Mouse (Mus musculus): ENCODE data around the gene Sec14l3.
"Not testable (repeated sequence)": the region's sequence is repeated elsewhere in the genome, so short reads cannot be mapped to it uniquely, and the experiment has no call there.

Sec14l3 gene

DNA sequence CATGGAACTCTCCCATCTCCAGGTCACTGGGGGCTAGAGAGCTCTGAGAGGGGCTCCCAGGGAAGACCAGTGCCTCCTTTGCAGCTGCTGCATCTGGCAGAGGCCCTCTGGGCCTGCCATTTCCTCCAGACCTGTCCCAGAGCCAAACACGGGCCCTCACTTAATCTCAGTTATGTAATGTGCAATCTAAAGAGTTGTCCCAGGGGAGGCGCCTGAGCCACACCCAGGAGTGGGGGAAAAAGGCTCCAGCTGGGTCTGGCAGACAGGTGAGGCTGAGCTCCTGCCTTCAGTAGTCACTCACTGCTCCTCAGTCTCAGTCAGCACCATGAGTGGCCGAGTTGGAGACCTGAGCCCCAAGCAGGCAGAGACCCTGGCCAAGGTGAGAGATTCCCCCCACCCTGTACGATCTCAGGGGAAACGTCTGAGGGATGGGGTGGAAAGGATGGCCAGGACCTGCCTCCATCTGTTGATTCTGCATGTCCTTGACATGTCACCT is at the start of gene Sec14l3:
Gene Sec14l3, plus strand, starts transcription at position 215 of the 496 bp plus-strand sequence.
- DNase-seq (ENCODE audit: low read depth), result no peak

DNA sequence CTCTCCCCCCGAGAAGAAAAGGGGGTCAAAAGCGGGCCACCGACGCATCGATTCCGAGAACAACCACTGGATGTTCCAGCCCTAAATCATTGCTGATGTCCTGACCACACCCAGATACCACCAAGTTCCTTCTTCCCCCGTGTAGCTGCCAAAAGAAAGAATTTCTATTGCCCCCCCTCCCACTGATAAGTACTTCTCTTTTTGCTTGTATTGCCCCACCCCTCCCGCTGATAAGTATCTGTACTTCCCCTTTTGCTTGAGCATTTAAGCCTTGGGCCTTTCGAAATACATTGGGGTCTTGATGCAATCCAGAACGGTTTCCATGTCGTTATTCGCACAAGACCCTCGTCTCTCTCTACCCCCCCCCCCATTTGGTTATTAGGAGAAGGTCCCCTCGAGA is 48.8 kb upstream of the Sec14l3 start:
- not testable (repeated sequence) for DNase-seq (ENCODE audit: low read depth)

DNA sequence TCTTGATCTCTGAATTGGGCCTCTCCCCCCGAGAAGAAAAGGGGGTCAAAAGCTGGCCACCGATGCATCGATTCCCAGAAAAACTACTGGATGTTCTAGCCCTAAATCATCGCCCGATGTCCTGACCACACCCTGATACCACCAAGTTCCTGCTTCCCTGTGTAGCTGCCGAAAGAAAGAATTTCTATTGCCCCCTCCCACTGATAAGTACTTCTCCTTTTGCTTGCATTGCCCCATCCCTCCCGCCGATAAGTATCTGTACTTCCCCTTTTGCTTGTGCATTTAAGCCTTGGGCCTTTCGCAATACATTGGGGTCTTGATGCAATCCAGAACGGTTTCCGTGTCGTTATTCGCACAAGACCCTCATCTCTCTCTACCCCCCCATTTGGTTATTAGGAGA is 42.5 kb upstream of the Sec14l3 start:
- not testable (repeated sequence) for DNase-seq (ENCODE audit: low read depth)

DNA sequence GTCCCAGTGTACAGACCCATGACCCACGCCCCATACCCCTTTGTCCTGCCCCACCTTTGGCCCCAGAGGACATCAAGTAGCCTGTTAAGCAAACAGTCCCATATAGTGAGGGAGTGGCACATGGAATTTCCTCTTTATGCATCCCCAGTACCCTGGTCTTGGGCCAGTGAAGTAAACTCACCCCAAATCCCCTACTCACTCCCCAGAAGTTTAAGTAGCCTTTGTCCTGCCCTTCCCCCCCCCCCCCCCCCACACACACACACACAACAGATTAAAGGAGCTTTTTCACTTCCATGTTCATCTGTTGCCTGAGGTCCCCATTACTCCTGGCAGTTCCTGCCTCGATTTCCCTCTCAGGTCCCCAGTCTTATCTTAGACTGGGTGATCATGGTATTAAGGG is 41.3 kb upstream of the Sec14l3 start:
- DNase-seq (ENCODE audit: low read depth), result no peak

DNA sequence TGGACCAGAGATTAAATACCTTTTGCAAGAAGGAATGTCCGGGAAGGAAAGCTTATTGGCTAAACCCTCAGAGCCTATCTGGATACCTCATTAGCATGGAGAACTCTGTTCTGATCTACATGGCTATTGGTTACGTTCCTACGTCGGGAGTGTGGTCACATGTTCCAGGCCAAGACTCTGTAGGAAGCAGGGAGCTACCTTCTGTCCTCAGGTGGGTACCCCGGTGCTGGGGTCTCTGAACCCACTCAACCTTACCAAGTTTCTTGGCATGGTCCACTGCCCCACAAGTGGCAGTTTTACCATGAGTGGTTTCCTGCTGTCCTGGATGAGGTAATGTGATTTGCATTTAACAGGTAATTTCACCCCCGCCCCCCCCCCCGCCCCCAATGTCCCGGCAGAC is 37.6 kb upstream of the Sec14l3 start:
- DNase-seq (ENCODE audit: low read depth), result no peak

DNA sequence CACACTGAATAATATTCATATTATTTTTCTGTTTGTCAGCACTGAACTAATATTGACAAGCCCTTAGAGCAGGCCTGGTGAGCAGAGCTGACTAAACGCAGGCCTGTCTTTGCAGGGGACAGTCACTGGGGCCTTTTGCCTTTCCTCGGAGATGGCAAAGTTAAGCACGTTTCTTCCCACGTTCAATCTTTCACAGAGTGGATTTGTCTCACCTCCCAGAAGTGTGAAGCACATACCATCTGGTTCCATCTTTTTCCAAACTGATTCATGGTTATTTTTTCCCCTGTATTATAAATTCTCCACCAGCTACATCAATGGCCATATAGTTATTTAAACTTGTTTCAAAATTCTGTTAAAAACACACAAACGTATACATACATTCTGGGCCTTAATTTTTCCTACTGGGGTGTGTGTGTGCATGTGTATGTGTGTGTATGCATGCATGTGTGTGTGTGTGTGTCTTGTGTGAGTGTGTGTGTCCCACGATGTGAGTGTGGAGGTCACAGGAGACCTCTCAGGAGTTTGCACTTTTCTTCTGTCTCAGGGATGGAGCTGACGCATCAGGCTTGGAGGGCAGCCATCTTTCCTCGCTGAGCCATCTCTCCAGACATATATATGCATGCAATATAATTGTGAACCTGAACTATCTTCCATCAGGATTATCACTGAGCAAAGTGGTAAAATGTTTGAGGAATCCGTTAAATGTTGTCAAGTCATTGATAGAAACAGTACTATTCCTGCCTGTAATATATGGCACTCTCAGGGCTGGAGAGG is 36.9 kb upstream of the Sec14l3 start:
- DNase-seq (ENCODE audit: low read depth), result no peak

DNA sequence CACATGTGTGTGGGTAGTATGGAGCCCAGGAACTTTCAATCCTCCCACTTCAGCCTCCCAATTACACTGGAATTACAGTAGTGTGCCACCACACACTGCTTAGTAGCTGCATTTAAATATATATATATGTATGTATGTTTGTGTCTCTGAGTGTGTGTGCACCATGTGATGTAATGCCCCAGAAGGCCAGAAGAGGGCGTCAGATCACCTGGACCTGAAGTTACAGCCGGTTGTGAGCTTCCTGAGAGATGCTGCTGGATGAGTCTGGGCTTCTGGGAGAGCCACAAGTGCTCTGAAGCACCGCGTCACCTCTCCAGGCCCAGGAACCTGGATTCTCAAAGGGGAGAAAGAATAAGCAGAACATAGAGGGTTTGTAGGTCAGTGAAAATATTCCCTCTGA is 35.3 kb upstream of the Sec14l3 start:
- DNase-seq (ENCODE audit: low read depth), result no peak

DNA sequence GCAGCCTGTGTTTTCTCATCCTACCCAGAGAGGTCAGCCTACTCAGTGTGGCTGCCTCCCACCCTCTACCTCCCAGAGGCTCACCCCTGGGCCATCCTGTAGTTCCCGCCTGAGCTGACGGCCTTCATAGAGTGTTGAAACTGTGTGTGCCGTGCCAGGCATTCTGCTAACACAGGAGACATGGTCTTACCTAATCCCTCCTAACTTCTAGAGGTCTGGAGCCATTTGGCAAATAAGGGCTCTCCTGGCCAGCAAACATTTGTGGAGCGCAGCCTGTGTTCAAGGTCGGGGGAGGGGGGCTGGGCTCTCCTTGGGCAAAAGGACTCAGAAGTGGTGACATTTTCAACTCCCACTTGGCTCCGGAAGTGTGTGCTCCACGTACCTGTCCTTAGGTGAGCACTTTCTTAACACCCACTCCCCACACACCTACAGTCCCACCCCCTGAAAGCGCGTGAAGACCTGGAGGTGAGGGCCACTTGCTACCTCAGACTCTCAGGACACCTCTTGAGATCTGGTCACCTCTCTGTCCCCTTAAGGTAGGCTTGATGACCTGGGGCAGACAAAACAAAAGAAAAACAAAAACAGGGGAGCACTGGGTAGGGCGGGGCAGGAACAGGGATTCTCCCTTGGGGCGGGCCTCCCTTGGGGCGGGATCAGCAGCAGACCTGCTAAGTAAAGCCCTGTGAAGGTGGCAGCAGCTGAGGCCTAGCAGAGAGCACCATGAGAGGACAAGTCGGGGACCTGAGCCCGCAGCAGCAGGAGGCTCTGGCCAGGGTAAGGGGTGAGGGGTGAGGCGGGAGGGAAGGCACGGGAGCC is 33.3 kb upstream of the Sec14l3 start, which contains the start of gene Sec14l4:
Gene Sec14l4, plus strand, starts transcription at position 337 of the 816 bp plus-strand sequence.
- no peak for DNase-seq (ENCODE audit: low read depth)

DNA sequence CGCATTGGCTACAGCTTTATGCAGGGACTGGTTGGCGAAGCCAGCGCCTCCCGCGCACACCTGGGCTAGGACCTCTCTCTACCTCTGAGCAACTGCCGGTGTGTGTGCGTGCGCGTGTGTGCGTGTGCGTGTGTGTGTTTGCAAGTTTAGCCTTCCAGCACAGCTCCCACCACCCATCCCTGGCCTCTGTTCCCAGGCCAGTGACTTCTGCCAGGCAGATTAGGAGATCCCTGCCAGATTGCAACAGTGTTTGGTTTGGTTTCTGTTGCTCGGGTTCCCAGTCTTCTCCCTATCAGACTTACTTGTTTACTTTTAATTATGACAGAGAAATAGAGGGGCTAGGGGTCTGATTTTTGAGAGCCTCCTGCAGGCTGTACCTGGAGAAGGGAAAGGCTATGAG is 32.7 kb upstream of the Sec14l3 start:
- no peak for DNase-seq (ENCODE audit: low read depth)

DNA sequence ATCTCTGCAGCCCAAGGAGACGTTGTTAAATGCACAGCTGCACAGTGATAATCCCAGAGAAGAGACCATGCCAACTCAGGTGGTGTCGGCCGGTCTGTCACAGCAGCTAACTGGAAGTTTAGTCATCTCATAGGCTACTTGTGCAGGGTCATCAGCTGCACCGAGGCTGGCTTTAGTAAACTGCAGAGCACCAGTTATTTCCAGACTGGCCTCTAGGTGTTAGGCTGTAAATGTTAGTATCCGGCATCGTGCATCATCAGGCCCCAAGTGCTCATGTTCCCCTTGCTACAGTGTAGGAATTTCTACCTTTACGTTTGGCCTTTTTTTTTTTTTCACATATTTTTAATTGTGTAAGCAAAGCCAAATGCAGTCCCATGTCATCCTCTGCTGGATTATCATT is 31.2 kb upstream of the Sec14l3 start:
- DNase-seq (ENCODE audit: low read depth), result no peak

DNA sequence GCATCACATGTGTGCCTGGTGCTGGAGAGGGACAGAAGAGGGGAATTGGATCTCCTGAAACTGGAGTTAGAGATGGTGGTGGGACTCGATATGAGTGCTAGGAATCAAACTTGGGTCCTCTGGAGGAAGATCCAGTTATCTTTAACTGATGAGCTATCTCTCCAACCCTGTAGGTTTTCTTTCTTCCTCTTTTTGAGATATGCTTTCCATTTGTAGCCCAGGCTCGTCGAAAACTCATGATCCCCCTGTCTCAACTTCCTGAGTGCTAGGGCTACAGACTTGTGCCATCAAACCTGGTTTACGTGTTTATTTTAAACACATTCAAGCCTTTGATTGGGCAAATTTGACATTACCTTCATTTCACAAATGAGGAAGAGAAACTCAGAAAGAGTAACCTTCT is 30.5 kb upstream of the Sec14l3 start:
- DNase-seq (ENCODE audit: low read depth), result no peak

DNA sequence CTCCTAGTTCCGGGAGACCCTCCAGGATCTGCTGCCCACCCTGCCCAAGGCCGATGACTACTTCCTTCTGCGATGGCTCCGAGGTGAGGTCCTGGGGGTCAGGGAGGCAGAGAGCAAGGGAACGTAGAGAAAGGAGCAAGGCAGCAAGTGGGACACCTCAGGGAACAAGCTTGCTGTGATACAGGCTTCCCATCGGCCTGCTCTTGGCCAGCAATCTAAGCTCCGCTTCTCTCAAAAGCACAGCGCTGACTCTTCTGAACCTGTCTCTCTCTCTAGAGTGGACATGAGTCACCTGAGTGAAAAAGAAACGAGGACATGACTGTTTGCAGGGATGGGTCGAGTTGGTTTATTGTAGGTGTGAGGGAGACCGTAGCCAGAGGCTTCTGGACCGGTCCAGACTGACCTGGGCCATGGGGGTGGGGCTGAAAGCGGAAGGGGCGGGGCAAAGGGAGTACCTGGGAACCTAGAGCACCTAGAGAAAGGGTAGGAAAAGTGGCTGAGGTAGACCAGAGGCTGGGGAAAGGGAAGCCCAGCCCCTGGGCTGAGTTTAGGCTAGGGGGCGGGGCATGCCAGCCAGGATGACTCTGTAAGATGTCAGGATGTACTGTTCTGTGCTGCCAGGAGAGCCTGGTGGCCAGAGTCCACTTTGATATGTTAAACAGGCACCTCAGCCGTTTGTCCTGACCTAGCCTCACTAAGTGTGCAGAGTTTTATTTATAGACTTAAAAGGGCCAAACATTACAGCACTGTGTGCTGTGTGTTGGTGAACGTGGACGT is 29.3 kb upstream of the Sec14l3 start:
- no peak for DNase-seq (ENCODE audit: low read depth)

DNA sequence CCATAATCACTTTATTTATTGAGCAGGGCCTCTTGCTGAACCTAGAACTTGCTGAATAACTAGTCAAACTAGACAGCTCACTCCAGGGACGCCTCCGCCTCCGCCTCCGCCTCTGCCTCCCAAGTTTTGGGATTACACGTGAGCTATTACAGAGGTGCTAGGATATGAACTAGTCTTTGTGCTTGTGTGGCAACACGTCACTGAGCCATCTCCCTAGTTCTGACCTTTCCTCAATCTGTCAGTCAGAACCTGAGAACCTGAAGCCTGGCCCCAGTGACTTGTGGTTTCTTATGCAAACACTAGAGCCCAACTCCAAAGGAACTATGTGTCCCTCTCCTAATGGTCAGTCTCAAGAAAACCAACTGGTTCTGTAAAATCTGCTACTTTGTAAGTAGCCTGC is 28.7 kb upstream of the Sec14l3 start:
- no peak for DNase-seq (ENCODE audit: low read depth)

DNA sequence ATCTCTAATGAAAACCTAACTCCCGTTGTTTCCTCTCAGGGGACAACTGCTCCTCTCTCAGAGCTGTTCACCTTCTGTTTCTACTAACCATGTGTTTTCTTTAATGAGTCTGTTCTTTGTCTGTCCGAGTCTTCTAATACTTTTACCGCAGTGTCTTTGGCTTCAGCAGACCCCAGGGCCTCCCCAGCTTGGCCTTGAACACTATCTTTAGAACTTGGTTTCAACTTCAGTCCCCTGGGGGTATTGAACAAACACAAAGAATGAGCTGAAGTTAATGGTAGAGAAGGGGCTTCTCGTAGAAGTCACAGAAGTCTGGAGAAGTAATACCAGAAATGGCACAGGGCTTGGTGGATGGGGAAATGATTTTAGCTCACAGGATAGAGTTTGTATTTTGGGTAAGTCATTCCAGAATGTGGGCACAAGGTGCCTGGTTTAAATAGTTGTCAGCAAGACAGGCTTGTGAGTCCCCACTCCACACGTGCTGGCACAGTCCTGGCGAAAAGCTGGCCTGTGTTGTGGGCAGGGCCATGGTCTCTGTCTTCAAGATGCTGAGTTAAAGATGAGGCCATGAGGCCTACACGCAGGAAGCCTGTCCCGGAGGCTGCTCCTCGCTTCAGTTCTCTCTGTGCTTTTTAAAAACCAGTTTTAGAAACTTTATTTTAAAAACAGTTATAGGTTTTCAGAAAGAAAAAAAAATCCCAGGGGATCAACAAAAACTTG is 28.1 kb upstream of the Sec14l3 start:
- no peak for DNase-seq (ENCODE audit: low read depth)

DNA sequence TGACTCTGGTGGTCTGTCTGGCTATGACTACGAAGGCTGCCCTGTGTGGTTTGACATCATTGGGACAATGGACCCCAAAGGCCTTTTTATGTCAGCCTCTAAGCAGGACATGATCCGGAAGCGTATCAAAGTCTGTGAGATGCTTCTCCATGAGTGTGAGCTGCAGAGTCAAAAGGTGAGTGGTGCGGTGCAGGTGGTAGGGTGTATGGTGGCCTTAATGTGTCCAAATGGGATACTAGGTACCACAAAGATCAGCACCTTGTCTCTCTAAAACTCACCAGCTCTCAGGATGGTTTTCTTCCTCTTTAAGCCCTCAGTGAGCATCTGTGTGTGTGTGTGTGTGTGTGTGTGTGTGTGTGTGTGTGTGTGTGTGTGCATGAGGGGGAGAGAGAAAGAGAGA is 24.7 kb upstream of the Sec14l3 start:
- DNase-seq (ENCODE audit: low read depth), result no peak

DNA sequence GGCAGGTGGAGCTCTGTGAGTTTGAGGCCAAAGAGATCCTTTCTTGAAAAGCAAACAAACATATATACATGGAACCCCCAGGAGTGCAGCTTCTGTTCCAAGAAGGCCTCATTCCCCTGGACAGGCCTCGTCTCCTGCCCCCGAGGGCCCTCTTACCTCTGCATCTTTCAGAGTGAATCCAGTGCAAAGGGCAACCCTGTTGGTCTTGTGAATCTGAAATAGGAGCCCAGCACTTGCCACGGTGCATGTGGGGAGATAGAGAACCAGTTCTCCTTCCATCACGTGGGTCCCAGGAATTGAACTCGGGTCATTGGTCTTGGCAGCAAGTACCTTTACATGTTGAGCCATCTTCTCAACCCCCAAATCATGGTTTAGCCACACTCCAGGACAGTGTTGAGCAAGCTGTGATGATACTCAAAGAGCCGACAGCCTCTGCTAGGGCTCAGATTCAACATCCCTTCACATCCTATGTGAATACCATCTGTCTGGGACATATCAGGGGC is 23.5 kb upstream of the Sec14l3 start:
- DNase-seq (ENCODE audit: low read depth), result no peak

DNA sequence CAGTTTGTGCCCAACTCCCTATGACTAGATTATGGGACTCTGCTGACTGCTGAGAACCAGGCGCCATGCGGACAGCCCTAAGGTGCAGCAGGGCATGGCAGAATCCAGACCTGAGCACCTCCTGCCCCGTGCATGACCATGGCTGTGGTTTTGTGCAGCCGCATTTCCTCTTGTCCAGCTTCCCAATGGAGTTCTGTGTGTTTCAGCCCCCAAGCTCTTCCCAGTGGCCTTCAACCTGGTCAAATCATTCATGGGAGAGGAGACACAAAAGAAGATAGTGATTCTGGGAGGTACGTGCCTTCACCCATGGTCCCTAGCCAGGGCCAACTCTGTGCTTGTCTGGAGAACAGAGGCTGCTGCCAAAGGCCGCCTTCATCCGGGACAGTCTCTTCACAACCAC is 21.6 kb upstream of the Sec14l3 start:
- DNase-seq (ENCODE audit: low read depth), result no peak

DNA sequence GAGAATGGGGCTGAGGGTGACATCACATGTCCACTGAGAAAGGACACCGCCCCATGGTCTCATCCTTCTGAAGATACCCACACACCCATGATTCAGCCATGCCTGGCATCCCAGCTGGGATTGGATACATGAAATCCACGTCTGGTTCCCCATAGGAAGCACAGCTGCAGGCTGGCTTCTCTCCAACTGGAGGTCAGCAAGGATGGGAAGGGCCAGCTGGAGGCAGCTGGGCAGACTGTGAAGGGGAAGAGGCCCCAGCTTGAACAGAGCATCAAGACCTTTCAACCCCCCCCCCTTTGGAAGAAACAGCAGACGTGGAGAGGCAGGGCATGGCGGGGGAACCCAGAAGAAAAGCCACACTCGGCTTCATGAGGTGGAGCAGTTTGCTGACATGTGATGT is 18.1 kb upstream of the Sec14l3 start:
- DNase-seq (ENCODE audit: low read depth), result no peak

DNA sequence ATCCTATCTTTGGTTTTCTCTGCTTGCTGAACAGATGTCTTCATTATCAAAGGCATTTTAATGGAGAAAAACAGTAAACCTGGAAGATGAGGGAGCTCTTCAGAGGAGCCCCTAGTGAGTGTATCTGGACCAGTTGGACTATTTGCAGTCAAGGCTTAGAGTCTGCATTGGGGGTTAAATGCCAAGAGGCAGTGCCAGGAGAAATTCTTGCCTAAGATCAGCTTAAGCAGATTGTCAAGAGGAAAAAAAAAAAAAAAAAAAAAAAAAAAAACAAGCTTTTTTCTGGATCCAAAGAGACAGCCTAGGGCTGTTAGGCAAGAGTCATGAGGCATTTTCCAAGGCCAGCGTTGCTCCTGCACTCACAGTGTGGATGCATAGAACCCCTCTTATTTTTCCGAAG is 16.9 kb upstream of the Sec14l3 start:
- no peak for DNase-seq (ENCODE audit: low read depth)

DNA sequence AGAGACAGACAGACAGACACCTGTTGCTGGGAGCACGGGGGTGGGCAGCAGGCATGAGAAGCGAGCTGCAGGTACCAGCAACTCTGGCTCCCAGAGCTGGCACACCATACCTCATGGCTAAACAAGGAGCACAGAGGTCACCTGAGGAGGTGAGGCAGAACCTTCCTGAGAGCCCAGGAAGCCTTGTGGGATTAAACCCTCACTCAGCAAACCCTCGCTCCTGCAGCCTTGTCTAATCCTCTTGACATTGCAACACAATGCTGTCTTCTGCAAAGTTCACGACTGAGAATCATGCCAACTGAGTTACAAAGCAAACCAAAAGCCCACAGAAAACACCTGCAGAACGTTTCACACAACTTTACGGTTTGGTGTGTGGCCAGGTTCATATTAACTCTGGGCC is 16.2 kb upstream of the Sec14l3 start:
- DNase-seq (ENCODE audit: low read depth), result no peak

DNA sequence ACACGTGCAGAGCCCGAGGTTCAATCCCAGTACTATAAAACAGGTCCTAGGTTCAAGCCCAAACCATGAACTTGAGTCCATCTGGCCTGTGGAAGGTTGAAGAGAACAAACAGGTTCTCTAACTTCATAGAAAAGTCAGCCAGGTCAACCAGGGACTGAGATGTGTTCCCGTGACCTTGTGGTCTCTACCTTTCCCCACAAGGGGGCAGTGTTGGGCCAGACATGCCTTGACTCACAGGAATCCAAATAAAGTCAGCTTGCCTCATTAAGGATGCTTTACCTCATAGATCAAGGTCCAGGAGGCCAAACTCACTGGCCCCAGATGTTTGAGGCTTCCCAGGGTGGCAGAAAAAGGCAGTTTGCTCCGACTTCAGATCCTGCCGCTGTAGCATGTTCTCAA is 11.1 kb upstream of the Sec14l3 start:
- peak; percentile 27 for DNase-seq (ENCODE audit: low read depth)

All from fibroblast of lung, adult 2 months (primary cell).